Mouse (Mus musculus) thymus, postnatal 10 days (tissue): Measurements from ENCODE around the gene Atp6v0d1.
"Not testable (repeated sequence)": the region's sequence is repeated elsewhere in the genome, so short reads cannot be mapped to it uniquely, and the experiment has no call there.

ENCODE experiments used
- DNase-seq, 2 experiments: peaks; one replicate each; pipeline ENCODE4 v3.0.0; 2021; ENCODE audit warnings: low spot score in 2 of 2

The Atp6v0d1 gene

DNA sequence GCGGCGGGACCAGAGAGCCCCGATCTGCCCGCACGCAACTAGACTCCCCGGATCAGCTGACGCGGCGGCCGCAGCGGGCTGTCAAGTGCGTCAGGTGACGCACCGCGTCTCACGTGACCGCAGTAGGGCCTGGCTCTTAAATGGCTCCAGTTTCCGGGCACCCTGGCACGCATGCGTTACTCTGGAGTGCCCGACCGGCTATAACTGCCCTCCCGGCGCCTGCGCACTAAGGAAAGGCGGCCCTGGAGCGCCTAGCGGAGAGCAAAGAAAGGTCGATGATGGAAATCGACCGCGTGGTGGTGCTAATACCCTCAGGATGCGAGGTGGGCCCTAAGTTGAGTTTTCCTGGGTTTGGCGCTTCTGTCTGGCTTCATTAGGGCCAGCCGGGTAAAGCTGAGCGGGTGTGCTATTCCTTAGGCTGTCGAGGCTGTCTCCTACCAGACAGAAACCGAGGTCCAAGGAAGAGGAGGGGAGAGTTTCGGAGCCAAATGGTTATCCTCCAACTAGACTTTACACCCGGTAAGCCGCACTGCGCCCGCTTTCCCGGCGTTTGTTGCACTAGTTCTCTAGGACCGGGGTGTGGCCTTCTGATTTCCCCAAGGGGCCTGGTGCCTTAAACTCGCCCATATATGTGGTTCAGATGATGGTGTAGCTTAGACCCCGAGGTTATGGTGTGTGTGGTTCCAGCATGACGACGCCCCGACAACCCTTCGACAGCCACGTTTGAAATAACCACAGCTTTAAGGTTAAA is at the start of gene Atp6v0d1:
Gene Atp6v0d1 (minus strand): TSS at position 96 of the 751 bp plus-strand sequence.
- peak; percentile 99 for DNase-seq

DNA sequence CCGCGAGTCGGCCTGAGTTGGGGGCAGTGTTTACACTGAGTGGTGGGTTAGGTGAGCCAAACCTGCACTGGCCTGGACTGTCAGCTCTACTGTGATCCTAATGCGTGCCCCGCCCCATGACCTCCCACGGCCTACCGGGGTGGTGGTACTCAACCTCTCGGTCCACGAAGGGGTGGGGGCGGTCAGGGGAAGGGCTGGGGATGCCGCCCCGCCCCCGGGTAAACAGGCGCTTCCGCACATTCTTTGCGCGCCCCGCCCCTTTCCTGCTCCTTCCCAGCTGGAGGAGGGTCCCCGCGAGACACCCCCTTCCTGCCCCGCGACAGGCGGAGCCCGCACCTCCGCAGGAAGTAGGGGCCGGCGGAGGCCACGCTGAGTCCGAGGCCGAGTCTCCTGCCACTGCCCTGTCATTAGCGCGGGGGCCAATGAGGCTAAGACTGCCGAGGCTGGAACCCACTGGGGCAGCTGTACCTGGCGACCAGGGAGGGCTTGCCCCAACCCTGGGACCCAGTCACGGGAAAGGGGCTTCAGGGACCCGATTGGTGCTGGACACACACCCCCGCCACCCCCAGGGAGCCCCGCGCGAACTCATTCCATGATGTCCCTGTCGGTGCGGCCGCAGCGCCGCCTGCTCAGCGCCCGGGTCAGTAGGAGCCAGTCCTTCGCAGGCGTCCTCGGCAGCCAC is 48.1 kb upstream of the Atp6v0d1 start:
- peak; percentile 77 to 82 for DNase-seq

DNA sequence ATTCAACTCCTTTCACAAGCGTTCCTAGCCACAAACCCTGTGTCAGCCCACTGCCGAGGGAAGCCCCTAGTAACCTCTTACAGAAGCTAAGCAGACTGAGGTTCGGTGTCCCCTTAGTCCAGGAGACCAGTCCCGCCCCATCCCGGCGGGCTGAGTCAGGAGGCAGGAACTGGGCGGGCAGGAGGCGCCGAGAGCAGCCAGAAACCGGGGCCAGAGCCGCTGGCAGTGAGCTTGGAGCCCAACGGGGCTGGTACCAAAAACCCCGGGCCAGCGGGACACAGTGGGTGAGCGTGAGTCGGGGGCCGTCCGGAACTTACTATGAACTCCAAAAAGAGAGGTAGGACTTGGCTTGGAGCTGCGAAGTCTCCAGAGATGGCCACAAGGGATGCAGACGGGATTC is 47.2 kb upstream of the Atp6v0d1 start:
- DNase-seq = no peak

DNA sequence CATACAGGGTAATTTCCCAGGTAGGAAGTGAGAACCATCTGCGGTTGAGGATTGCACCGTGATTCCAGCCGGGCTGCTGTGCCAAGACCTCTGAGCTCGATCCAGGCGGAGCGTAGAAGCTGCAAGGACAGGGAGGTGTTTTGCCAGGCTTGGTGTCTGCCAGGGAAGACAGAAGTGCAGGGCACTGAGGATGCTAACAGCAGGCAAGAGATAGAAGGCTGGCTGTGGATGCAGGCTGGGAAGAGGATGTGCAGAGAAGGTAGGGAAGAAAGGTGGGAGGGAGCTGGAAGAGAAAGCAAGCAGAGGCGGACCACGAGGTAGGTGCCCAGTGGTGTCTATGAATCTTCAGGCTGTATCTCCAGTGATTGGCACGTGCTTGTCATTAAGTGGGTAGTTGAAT is 46.0 kb upstream of the Atp6v0d1 start:
- DNase-seq = no peak

DNA sequence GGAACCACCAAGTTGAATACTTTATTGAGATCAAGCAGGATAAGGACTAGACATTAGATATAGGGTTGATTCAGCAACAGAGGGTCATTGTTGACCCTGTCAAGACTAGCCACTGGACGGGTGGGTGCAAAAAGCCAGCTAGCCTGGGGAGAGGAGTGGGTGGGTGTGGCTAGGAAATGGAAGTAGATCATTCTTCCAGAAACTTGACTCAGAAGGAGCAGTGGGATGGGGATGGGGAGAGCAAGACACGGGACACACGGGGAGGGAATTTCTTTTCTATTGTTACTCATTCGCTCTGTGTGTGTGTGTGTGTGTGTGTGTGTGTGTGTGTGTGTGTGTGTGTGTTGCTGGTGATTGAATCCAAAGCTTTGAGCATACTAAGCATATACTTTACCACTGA is 43.9 kb upstream of the Atp6v0d1 start:
- DNase-seq = no peak

DNA sequence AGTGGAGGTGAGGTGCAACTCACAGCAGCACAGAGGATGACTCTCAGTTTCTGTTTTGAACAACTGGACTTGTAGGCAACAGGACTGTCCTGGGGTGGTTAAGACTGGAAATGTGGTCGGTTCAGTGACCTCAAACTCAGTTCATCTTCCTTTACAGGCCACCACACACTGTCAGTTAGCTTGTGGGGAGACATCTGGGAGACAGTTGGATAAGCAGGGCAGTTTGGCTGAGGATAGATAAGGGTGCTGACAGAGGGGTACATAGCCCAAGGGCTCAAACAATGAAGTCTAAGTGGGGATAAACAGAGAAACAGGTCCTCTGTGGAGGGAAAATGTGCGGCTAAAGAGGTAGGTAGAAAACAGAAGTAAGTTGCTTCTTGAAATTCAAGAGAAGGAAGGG is 43.5 kb upstream of the Atp6v0d1 start:
- no peak for DNase-seq

DNA sequence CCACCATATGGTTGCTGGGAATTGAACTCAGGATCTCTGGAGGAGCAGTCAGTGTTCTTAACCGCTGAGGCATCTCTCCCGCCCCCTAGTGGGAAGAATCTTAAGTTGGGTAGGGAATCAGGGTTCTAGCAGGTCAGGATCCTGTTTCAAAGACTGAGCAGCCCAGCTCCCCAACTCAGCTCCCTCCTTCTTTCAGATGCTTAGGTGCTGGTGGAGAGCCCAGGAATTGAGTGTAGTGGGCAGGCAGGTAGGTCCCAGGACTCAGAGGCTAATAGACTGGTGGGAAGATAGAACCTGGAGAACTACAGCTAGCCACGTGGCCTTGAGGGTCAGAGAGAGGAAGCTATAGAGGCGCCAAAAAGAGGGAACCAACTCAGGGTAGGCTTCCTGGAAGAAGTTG is 41.8 kb upstream of the Atp6v0d1 start:
- peak; percentile 65 to 82 for DNase-seq

DNA sequence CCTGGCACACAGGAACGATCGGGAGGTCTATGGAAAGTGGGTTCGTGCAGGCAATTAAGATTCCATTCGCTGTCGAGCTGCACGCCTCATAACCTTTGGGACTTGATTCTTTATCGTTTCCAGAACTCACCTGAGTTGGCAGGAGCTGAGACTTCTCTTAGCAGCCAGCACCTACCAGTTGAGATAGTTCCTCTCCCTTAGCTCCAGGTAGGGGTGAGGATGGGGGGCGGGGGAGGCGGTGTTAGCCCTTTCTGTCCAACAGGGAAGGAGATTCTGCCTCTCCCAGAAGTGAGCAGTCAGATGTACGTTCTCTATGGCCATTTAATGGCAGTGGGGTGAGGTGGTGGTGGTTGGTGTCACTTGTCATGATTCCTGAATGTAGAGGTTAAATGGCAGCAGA is 41.2 kb upstream of the Atp6v0d1 start:
- no peak for DNase-seq

DNA sequence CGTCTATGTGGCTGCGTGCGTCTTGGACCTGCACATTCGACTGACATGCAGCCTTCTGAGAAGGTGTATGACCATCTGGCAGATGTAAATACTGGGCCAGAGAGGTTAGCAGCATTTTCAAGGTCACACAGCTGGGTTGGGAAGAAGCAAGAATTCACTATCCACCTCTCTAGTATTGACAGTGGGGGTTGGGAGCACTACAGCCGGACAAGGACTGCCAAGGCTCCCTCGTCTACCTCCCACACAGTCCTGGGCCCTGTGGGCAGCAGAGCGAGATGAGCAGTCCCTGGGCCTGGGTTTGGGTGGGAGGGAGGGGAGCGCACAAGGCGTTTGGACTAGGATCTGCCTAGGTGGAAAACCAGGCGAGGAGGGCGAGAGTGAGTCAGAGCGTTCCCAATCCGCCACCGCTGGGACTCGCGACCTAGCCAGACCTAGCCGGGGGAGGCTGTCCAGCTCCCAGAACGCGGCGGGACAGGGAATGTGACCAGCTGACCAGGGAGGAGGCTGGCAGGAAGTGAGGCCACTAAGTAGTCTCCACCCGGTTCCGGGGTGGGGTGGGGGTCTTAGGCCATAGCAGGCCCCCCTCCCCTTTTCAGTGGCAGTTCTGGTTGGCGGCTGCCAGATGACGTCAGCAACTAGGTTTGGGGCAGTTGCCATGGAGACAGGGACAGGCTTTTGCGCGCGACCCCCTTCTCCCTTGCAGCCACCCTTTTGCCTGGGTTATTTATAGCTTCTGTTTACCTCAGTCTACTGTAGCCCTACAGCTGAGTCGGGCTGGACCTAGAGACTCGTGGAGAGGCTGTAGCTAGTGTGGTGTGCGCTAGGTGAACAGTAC is 40.6 kb upstream of the Atp6v0d1 start:
- peak; percentile 79 to 87 for DNase-seq

DNA sequence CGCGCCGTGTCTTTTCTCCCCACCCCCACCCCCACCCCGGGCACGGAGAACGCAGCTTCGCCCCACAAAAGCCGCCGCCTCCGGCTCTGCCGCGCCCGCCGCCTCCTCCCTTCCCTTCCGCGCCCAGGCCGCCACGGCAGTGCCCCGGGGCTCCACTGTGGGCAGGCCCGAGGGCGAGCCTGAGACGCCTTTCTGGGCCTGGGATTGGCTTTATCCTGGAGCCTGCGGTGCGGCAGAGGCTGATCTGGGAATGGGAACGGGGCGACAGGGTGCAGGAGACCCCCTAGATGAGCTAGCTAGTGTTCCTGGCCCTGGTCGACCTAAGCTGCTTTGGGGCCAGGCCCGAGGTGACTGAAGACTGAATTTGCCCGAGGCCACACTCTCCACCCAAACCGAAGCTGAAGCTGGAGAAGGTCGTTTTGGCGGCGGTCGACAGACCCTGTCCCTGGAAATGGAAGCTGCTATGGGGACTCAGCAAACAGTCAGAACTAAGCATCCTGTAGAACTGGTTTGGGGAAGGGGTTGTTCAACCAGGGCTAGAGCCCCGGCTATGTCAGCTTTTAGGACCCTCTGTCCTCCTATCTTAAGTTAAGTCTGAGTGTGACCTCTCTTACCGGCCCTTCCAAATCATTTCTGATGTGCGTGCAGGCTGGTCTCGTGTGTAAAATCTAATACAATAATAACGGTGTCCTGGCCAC is 39.8 kb upstream of the Atp6v0d1 start:
- peak; percentile 63 to 64 for DNase-seq

DNA sequence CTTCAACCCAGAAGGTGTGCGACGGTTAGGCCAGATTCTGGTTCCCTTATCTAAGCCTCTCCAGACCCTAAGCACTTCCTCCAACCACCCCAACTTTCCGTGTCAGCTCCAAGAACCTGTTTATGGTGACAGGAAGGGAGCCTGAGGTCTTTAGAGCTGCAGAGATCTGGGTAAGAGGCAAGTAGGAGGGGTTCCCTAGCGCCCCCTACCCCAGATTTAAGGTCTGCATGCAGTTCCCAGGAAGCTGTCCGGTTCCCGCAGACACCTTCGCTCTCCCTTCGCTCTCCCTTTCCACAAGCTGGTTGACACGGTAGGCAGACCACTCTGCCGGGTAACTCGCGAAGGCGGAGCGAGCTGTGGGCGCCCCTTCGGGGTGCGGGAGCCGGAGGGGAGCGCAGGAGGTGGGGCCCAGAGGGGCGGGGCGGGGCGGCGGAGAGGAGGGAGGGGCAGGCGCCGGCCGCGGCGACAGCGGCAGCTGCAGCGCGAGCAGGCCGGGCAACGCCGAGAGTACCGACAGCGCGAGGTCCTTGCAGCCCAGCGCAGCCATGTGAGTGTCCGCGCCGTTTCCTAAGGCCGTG is 39.0 kb upstream of the Atp6v0d1 start, which contains the start of gene Ripor1:
Gene Ripor1 (plus strand): TSS at position 452 of the 578 bp plus-strand sequence.
- DNase-seq = peak; percentile 89 to 91

DNA sequence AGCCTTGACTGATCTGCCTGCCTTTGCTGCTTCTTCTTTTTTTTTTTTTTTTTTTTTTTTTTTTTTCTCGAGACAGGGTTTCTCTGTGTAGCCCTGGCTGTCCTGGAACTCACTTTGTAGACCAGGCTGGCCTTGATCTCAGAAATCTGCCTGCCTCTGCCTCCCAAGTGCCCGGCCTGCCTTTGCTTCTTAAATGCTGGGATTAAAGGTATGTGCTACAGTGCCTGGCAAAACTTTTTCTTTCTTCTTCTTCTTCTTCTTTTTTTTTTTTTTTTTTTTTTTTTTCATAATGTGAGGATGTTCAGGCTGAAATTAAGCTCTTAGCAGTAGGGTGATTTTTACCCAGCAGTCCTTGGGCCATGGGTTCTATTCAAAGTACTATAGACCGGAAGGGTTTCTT is 36.7 kb upstream of the Atp6v0d1 start:
- DNase-seq = not testable (repeated sequence)

DNA sequence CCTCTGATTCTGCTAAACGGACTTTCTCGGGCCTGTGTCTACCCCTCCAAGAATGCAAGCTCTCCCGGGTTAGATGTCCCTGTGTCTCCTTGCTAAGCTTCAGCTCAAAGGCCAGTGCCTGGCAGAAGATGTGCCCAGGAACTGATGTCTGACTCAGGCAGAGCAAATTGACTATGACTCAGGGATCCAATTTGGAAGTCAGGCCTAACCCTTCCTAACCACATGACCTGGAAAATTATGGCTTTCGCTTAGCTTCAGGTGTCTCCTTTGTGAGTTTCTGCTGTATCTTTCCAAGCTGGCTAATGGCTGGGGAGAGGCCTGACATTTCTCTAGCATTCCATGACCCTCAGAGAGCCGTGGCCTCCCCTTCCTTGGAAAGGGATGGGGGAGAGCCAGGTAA is 35.5 kb upstream of the Atp6v0d1 start:
- DNase-seq = no peak

DNA sequence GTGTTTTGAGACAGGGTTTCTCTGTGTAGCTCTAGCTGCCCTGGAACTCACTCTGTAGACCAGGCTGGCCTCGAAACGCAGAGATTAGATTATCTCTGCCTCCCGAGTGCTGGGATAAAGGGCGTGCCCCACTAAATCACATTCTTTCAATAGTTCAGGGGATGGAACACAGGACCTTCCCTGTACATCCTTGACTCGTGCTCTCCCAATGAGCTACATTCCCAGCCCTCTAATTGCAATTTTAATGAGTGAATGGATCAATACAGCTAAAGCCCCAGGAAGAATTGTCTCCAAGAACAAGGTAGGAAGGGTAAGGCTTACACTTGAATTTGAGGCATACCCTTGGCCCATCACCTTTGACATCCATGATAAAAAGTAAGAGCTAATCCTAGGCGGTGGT is 32.9 kb upstream of the Atp6v0d1 start:
- no peak for DNase-seq

DNA sequence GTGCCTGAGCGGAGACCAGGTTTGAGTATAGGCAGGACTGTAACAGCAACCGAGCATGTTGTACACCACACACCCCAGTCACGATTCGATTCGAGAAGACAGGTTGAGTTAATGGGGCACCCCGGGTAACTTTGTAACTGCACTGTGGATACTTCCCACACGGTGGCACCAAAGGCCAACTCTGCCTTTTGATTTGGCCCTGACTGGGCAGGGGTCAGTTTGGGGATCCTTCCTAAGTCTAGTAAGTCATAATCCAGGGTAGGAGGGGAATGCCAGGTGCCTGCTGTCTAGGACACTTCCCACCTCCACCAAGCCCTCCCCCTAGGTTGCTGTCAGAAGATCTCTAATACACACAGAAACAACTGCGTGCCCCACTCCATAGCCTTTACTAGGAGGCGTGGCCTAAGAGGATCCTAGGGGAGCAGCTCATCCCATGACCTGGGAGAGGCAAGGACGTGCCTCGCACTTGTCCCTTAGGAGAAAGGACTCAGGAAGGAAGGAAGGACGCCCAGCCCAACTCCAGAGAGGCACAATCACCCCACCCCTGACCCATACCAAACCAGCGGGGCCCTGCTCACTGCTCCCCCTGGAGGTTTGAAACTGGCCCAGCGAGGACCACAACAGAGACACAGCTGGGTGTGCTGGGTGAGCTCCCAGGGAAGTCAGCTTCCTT is 30.7 kb upstream of the Atp6v0d1 start:
- peak; percentile 80 to 88 for DNase-seq

DNA sequence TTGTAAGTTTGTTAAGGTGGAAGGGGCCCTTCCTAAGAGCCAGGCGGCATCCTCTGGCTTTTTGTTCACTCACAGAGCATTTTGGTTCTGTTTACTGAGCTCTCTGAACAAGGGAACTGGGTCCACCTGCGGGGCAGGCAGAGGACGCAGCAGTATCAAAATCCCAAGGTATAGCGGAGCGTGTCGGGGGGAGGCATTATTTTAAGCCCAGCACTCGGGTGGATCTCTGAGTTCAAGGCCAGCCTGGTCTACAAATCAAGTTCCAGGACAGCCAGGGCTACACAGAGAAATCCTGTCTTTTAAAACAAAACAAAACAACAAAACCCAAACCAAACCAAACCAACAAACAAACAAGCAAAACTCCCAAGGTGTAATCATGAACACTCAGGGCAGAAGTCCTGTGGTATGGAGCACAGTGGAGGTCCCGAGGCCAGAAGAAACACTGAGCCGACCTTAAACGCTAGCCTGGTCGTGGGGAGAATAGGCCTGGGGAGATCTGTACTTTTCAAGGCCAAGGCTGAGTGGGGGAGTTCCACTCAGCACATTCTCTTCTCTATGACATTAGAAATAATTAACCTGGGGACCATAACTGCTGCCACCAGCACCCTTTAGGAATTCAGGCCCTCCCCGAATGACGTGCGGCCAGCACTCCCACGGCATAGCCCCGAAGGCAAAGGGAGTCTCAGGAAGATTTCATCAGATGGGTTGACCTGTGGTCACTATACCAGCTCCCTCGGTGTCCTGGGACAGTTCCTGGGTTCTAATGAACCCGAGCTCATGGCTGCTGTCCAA is 28.8 kb upstream of the Atp6v0d1 start:
- DNase-seq = no peak

DNA sequence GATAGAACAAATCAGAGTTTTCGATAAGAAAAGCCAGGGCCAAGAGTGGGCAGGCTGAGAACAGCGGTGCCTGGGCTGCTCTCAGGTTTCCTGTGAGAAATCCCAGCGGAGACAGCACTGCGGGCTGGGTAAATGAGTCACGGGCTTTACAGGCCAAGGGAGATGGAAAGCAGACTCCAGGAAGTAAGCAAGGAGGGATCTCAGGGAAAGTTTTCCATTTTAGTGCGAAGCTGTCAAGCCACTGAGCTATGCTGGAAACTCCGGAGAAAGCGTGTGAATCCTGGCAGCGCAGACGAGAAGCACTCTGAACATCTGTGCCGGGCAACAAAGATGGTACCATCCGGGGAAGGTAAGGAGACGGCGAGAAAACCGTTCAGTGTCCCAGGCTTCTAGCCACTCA is 28.0 kb upstream of the Atp6v0d1 start:
- no peak for DNase-seq

DNA sequence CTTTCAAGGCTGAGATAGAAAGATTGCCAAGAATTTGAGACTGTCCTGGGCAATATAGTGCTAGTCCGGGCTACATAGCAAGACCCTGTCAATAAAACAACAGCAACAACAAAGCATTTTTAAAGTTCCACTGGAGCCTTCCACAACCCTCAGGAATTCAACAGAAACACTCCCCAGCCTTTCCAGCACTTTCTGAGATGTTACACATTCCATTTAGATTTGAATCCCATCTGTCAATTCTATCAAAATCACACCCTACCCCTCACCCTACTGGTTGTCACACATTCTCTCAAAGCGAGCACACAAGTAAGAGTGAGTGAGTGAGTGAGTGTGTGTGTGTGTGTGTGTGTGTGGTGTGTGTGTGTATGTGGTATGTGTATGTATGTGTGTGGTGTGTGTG is 26.6 kb upstream of the Atp6v0d1 start:
- no peak for DNase-seq

DNA sequence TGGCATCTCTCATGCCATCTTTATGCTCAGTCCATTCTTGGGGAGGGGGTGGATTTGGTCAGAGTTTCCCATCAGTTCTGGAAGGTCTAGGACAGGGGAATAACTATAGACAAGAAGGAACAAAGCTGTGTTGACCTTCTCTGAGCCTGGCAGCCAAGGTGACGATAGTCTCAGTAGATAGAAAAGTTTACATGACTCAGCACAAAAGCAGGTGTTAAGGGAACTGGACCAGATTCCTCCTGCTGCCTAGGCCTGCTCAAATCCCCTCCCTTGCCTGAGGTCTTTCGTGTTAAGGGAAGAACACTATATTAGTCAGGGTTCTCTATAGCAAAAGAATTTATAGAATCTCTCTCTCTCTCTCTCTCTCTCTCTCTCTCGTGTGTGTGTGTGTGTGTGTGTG is 13.9 kb upstream of the Atp6v0d1 start:
- no peak for DNase-seq

DNA sequence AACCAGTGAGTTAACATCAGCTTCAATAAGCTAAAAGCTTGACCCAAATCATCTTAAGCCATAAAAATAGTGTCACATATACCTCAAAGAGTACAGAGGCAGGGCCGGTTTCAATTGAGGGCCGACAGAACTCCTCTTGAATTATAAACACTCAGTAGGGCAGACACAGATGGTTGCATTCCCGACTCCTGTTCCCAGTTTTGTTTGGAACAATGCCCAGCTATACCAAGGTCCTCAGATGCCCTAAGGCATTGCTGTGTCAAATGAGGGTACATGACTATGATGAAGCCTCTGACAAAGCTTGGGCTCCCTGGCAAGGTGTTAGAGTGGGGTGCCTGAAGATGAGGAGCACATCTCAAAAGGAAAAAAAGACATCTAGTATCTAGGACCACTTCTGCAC is 9.7 kb upstream of the Atp6v0d1 start:
- no peak for DNase-seq
